Mouse (Mus musculus) forebrain, embryonic 12.5 days (tissue): ENCODE data around the gene Ccdc6. TPM values are rescaled to one million over a fixed set of nuclear protein-coding genes. Genes with fewer than 3 reads are reported as not detected.
"Not testable (repeated sequence)": the region's sequence is repeated elsewhere in the genome, so short reads cannot be mapped to it uniquely, and the experiment has no call there.

Source experiments
- ATAC-seq: fragments of 200-750 bp; cut with Nextera tagmentation; 2 replicates; pipeline ENCODE4 v1.8.0; 2017; ENCODE audit warnings: moderate TSS enrichment; ENCODE audit not compliant: low FRiP score
- H3K27ac ChIP-seq: fragments of 300-500 bp; sonication (generic); 2 replicates; pipeline ENCODE4 v1.5.1; 2016; ENCODE audit warnings: mild to moderate bottlenecking
- H3K27me3 ChIP-seq: fragments of 300-500 bp; sonication (generic); 2 replicates; pipeline ENCODE4 v1.6.1; 2016; ENCODE audit warnings: mild to moderate bottlenecking
- H3K36me3 ChIP-seq: fragments of 300-500 bp; sonication (generic); replicated peaks from 2 replicates; pipeline ENCODE4 v1.6.1; 2016; ENCODE audit warnings: mild to moderate bottlenecking
- H3K4me1 ChIP-seq: fragments of 300-500 bp; sonication (generic); 2 replicates; pipeline ENCODE4 v1.6.1; 2016
- H3K4me2 ChIP-seq: fragments of 300-500 bp; sonication (generic); 2 replicates; pipeline ENCODE4 v1.6.1; 2016; ENCODE audit warnings: mild to moderate bottlenecking, moderate library complexity
- H3K4me3 ChIP-seq: fragments of 300-500 bp; sonication (generic); replicated peaks from 2 replicates; pipeline ENCODE4 v1.5.1; 2016; ENCODE audit warnings: mild to moderate bottlenecking
- H3K9ac ChIP-seq: fragments of 300-500 bp; sonication (generic); 2 replicates; pipeline ENCODE4 v1.6.1; 2016; ENCODE audit warnings: mild to moderate bottlenecking
- H3K9me3 ChIP-seq: fragments of 300-500 bp; sonication (generic); 2 replicates; pipeline ENCODE4 v1.6.1; 2016
- WGBS: fragments of 180-500 bp; shearing (Covaris S2); methylation state at CpG from one replicate; pipeline ENCODE4 v1.1.7; 2016; 5-methylcytosine and 5-hydroxymethylcytosine counted together
- polyA plus RNA-seq: library from polyadenylated mRNA; unstranded; fragments of >200 nt; fragmentation: Nextera tagmentation; extraction: Ambion mirVana; gene quantifications from 2 replicates; pipeline ENCODE4 v1.2.1, GENCODE M21; 2016

Ccdc6 gene
- polyA plus RNA-seq, 1 experiment from 2014 or later = 15.9 TPM

- WGBS = 25% methylated on average over 12 of the region's 12 CpGs
- peaks cover 5% of the 10 kb centered on the region; the same call in 1 of the 2 replicates for H3K4me1 ChIP-seq
- H3K4me3 ChIP-seq = no peak overlapping the region
- no peaks in the 10 kb centered on the region for H3K36me3 ChIP-seq
- H3K27ac ChIP-seq = no peak overlapping the region
- no peaks in the 10 kb centered on the region for H3K9me3 ChIP-seq
- no peak overlapping the region for H3K9ac ChIP-seq
- ATAC-seq = peak; percentile 30; the same call in 1 of the 2 replicates
- peak overlapping the region; percentile 3; the same call in 1 of the 2 replicates for H3K4me2 ChIP-seq
- no peaks in the 10 kb centered on the region for H3K27me3 ChIP-seq
Observed at GRCm38 (mm10) chr10:70200889-70201500, 104.1 kb downstream of the Ccdc6 start.

- H3K4me3 ChIP-seq = no peak within 1 kb of the TSS
- no peak within 1 kb of the TSS for H3K4me2 ChIP-seq
- no peak for ATAC-seq
- no peak within 1 kb of the TSS for H3K27ac ChIP-seq
- H3K36me3 ChIP-seq = no peaks in the 10 kb centered on the region
- 68% methylated on average over 17 of the region's 17 CpGs for whole genome bisulfite sequencing
- H3K4me1 ChIP-seq = peaks cover 5% of the 10 kb centered on the region; the same call in 1 of the 2 replicates
- H3K9me3 ChIP-seq = no peaks in the 10 kb centered on the region
- no peak within 1 kb of the TSS for H3K9ac ChIP-seq
- no peaks in the 10 kb centered on the region for H3K27me3 ChIP-seq
Observed at GRCm38 (mm10) chr10:70204505-70205399, 107.8 kb downstream of the Ccdc6 start, which contains the start of gene Mrln. Mrln (plus strand) TSS chr10:70204664.

- no peaks in the 10 kb centered on the region for H3K36me3 ChIP-seq
- H3K4me2 ChIP-seq = no peak overlapping the region
- no peak overlapping the region for H3K27ac ChIP-seq
- no peak overlapping the region for H3K4me3 ChIP-seq
- H3K4me1 ChIP-seq = no peaks in the 10 kb centered on the region
- WGBS = 82% methylated on average over 9 of the region's 9 CpGs
- no peaks in the 10 kb centered on the region for H3K9me3 ChIP-seq
- H3K27me3 ChIP-seq = no peaks in the 10 kb centered on the region
- no peak overlapping the region for H3K9ac ChIP-seq
- no peak for ATAC-seq
Observed at GRCm38 (mm10) chr10:70211281-70211680, 114.4 kb downstream of the Ccdc6 start.

- H3K27me3 ChIP-seq = no peaks in the 10 kb centered on the region
- ATAC-seq = no peak
- no peaks in the 10 kb centered on the region for H3K36me3 ChIP-seq
- H3K9ac ChIP-seq = no peak overlapping the region
- no peaks in the 10 kb centered on the region for H3K4me1 ChIP-seq
- H3K4me2 ChIP-seq = no peak overlapping the region
- H3K9me3 ChIP-seq = no peaks in the 10 kb centered on the region
- H3K27ac ChIP-seq = no peak overlapping the region
- H3K4me3 ChIP-seq = no peak overlapping the region
- 46% methylated on average over 5 of the region's 5 CpGs for WGBS
Observed at GRCm38 (mm10) chr10:70220971-70221370, 124.0 kb downstream of the Ccdc6 start.

GRCm38 (mm10) chr10:70222231-70222630 is 125.3 kb downstream of the Ccdc6 start:
- not testable (repeated sequence) for H3K4me2 ChIP-seq, H3K4me3 ChIP-seq, H3K4me1 ChIP-seq, H3K27ac ChIP-seq, H3K9me3 ChIP-seq, ATAC-seq, H3K9ac ChIP-seq, H3K36me3 ChIP-seq, H3K27me3 ChIP-seq
- 93% methylated on average over 8 of the region's 8 CpGs for WGBS

GRCm38 (mm10) chr10:70224571-70224970 is 127.7 kb downstream of the Ccdc6 start:
- 93% methylated on average over 6 of the region's 6 CpGs for WGBS

GRCm38 (mm10) chr10:70225760-70226159 is 128.8 kb downstream of the Ccdc6 start:
- Histone ChIP-seq H3K4me1 (no peaks in the 10 kb centered on the region), H3K9me3 (no peaks in the 10 kb centered on the region), H3K36me3 (no peaks in the 10 kb centered on the region), H3K4me3 (no peak overlapping the region), H3K4me2 (no peak overlapping the region), H3K27ac (no peak overlapping the region), H3K9ac (no peak overlapping the region), H3K27me3 (no peaks in the 10 kb centered on the region)
- 82% methylated on average over 6 of the region's 6 CpGs for WGBS
- ATAC-seq = no peak

More at GRCm38 (mm10) chr10:70224571-70224970, 127.7 kb downstream of the Ccdc6 start:
- no peak for ATAC-seq
- Histone ChIP-seq H3K36me3 (no peaks in the 10 kb centered on the region), H3K9ac (no peak overlapping the region), H3K9me3 (no peaks in the 10 kb centered on the region), H3K4me1 (no peaks in the 10 kb centered on the region), H3K27ac (no peak overlapping the region), H3K27me3 (no peaks in the 10 kb centered on the region), H3K4me3 (no peak overlapping the region), H3K4me2 (no peak overlapping the region)

GRCm38 (mm10) chr10:70226608-70227007 is 129.7 kb downstream of the Ccdc6 start:
- Histone ChIP-seq H3K9ac (no peak overlapping the region), H3K27ac (no peak overlapping the region), H3K4me2 (no peak overlapping the region), H3K4me1 (no peaks in the 10 kb centered on the region), H3K4me3 (no peak overlapping the region), H3K36me3 (no peaks in the 10 kb centered on the region), H3K9me3 (no peaks in the 10 kb centered on the region), H3K27me3 (no peaks in the 10 kb centered on the region)
- no peak for ATAC-seq

GRCm38 (mm10) chr10:70230352-70230751 is 133.4 kb downstream of the Ccdc6 start:
- no peaks in the 10 kb centered on the region for H3K9me3 ChIP-seq
- no peak overlapping the region for H3K27ac ChIP-seq
- H3K4me2 ChIP-seq = no peak overlapping the region
- 89% methylated on average over 6 of the region's 6 CpGs for WGBS
- H3K9ac ChIP-seq = no peak overlapping the region
- no peak for ATAC-seq
- H3K27me3 ChIP-seq = no peaks in the 10 kb centered on the region
- no peak overlapping the region for H3K4me3 ChIP-seq
- no peaks in the 10 kb centered on the region for H3K4me1 ChIP-seq
- H3K36me3 ChIP-seq = no peaks in the 10 kb centered on the region

GRCm38 (mm10) chr10:70237936-70238335 is 141.0 kb downstream of the Ccdc6 start:
- Histone ChIP-seq H3K4me1 (no peaks in the 10 kb centered on the region), H3K4me2 (no peak overlapping the region), H3K9ac (no peak overlapping the region), H3K27ac (no peak overlapping the region), H3K4me3 (no peak overlapping the region), H3K36me3 (no peaks in the 10 kb centered on the region), H3K27me3 (0 out of 2 replicates have a peak, but pooled peaks cover 5% of the 10 kb centered on the region), H3K9me3 (no peaks in the 10 kb centered on the region)
- no peak for ATAC-seq
- 67% methylated on average over 2 of the region's 2 CpGs for WGBS
